Comparison of ENCODE assay signal across 8 mouse cellular contexts in genomic region chr6:47318705-47319104, GRCm38 (mm10).
DNase-seq lines count a peak whose midpoint lies in the region; ATAC-seq and TF ChIP-seq lines count a peak whose summit lies in the region.

No protein-coding gene starts in this region.

- 21% methylated on average over 6 of the region's 6 CpGs for WGBS in heart, embryonic 10.5 days
- 7% methylated on average over 6 of the region's 6 CpGs for WGBS in embryonic facial prominence, embryonic 15.5 days
- WGBS in hindbrain, embryonic 14.5 days, result 4% methylated on average over 6 of the region's 6 CpGs
- WGBS in midbrain, postnatal 0 days, result 2% methylated on average over 6 of the region's 6 CpGs

- no peaks in the 10 kb centered on the region for H3K36me3 ChIP-seq in heart, embryonic 10.5 days
- H3K36me3 ChIP-seq in embryonic facial prominence, embryonic 15.5 days, result no peaks in the 10 kb centered on the region
- no peaks in the 10 kb centered on the region for H3K36me3 ChIP-seq in hindbrain, embryonic 14.5 days (replicated peaks; ENCODE audit: control insufficient read depth, insufficient read depth)
- no peaks in the 10 kb centered on the region for H3K36me3 ChIP-seq in midbrain, postnatal 0 days (ENCODE audit: insufficient read depth, low read length)

- H3K4me2 ChIP-seq in embryonic facial prominence, embryonic 15.5 days (replicated peaks), result peak overlapping the region; percentile 38
- peak overlapping the region; percentile 34 for H3K4me2 ChIP-seq in hindbrain, embryonic 14.5 days (replicated peaks)
- peak overlapping the region; percentile 30 for H3K4me2 ChIP-seq in midbrain, postnatal 0 days (ENCODE audit: low read depth, low read length, poor library complexity, severe bottlenecking)

- no peak for TF ChIP-seq CTCF in midbrain, postnatal 0 days (IDR thresholded peaks at IDR 0.05)

- DNase-seq in heart, embryonic 10.5 days (ENCODE audit: low spot score), result no peak
- DNase-seq in heart, adult 11 months, result no peak
- DNase-seq in hindbrain, embryonic 14.5 days (ENCODE audit: low spot score), result peak; percentile 63
- peak; percentile 45 to 50 for DNase-seq in left cerebral cortex, postnatal 14 days (ENCODE audit: low spot score in 2 of 2)
- peak; percentile 59 for DNase-seq in midbrain, postnatal 0 days (ENCODE audit: low spot score)
- DNase-seq in thymus, postnatal 36 days, result no peak
- DNase-seq in spleen, postnatal 36 days (ENCODE audit: low spot score in 2 of 2), result no peak

- peak overlapping the region; percentile 57 for H3K27ac ChIP-seq in heart, embryonic 10.5 days
- peak overlapping the region; percentile 79 for H3K27ac ChIP-seq in embryonic facial prominence, embryonic 15.5 days (replicated peaks)
- H3K27ac ChIP-seq in hindbrain, embryonic 14.5 days, result peak overlapping the region; percentile 48
- H3K27ac ChIP-seq in midbrain, postnatal 0 days (ENCODE audit: low read depth, low read length), result no peak overlapping the region

- H3K4me3 ChIP-seq in heart, embryonic 10.5 days, result no peak overlapping the region
- H3K4me3 ChIP-seq in embryonic facial prominence, embryonic 15.5 days (replicated peaks), result no peak overlapping the region
- no peak overlapping the region; the same call in 1 of the 2 replicates for H3K4me3 ChIP-seq in hindbrain, embryonic 14.5 days (replicated peaks; ENCODE audit: low read length)
- no peak overlapping the region for H3K4me3 ChIP-seq in midbrain, postnatal 0 days (ENCODE audit: low read depth, low read length)

- intact Hi-C loops in left cerebral cortex, postnatal 14 days (cut with DNase I), result loop anchor here (5.0 to 10.0 kb wide), 3 partner anchors 134 to 316 kb away; partner anchors contain the start of gene Cul1

- no peaks in the 10 kb centered on the region for H3K9me3 ChIP-seq in heart, embryonic 10.5 days
- no peaks in the 10 kb centered on the region for H3K9me3 ChIP-seq in embryonic facial prominence, embryonic 15.5 days (replicated peaks)
- no peaks in the 10 kb centered on the region for H3K9me3 ChIP-seq in hindbrain, embryonic 14.5 days (ENCODE audit: control insufficient read depth, low read length)
- no peaks in the 10 kb centered on the region for H3K9me3 ChIP-seq in midbrain, postnatal 0 days (ENCODE audit: low read length)

- peaks cover 14% of the 10 kb centered on the region for H3K4me1 ChIP-seq in heart, embryonic 10.5 days
- H3K4me1 ChIP-seq in embryonic facial prominence, embryonic 15.5 days, result peaks cover 14% of the 10 kb centered on the region
- H3K4me1 ChIP-seq in hindbrain, embryonic 14.5 days (replicated peaks; ENCODE audit: control insufficient read depth, insufficient read depth, low read length), result peaks cover 11% of the 10 kb centered on the region
- H3K4me1 ChIP-seq in midbrain, postnatal 0 days (ENCODE audit: insufficient read depth, low read length), result no peaks in the 10 kb centered on the region

- no peak; the same call in 1 of the 2 replicates for ATAC-seq in embryonic facial prominence, embryonic 15.5 days (ENCODE audit: insufficient number of reproducible peaks, low FRiP score, low TSS enrichment, low read depth)
- ATAC-seq in hindbrain, embryonic 14.5 days (ENCODE audit: low FRiP score), result peak; percentile 77
- ATAC-seq in midbrain, postnatal 0 days (ENCODE audit: low FRiP score), result no peak

- H3K9ac ChIP-seq in embryonic facial prominence, embryonic 15.5 days, result no peak overlapping the region
- 0 out of 2 replicates have a peak overlapping the region, but pooled peaks have one; percentile 9 for H3K9ac ChIP-seq in hindbrain, embryonic 14.5 days
- H3K9ac ChIP-seq in midbrain, postnatal 0 days (replicated peaks; ENCODE audit: low read length, poor library complexity, severe bottlenecking), result 0 out of 2 replicates have a peak overlapping the region, but pooled peaks have one; percentile 14

- H3K27me3 ChIP-seq in heart, embryonic 10.5 days (ENCODE audit: insufficient read depth, poor library complexity, severe bottlenecking), result no peaks in the 10 kb centered on the region
- H3K27me3 ChIP-seq in embryonic facial prominence, embryonic 15.5 days, result no peaks in the 10 kb centered on the region
- H3K27me3 ChIP-seq in hindbrain, embryonic 14.5 days (ENCODE audit: control insufficient read depth, insufficient read depth, low read length), result no peaks in the 10 kb centered on the region
- H3K27me3 ChIP-seq in midbrain, postnatal 0 days (ENCODE audit: insufficient read depth, low read length), result no peaks in the 10 kb centered on the region

Comparison
In these comparisons a context has a peak if more than half of its experiments do, and no peak if none do; other contexts are left out.
1. DNase-seq: peak in hindbrain, embryonic 14.5 days (single experiment), left cerebral cortex, postnatal 14 days (2 of 2) and midbrain, postnatal 0 days (single experiment); none in heart, embryonic 10.5 days (single experiment), heart, adult 11 months (single experiment), thymus, postnatal 36 days (0 of 2) and spleen, postnatal 36 days (0 of 2).
2. Peak in every context shown above with its lines, with median percentiles within 50 percentile points of each other: H3K4me2 ChIP-seq.